Mouse (Mus musculus): Measurements from ENCODE around the gene Brpf3. TPM values are rescaled to one million over a fixed set of nuclear protein-coding genes. Genes with fewer than 3 reads are reported as not detected.

Gene Brpf3
- polyA plus RNA-seq (2012; rRNA removed) (95.9 and 98.3 TPM in 2 replicates), polyA plus RNA-seq (2014; fragmentation: Nextera tagmentation; extraction: Ambion mirVana) (48.6 and 66.8 TPM in 2 replicates)

GRCm38 (mm10) chr17:28800671-28801412 is at the start of gene Brpf3:
Brpf3 (plus strand) TSS chr17:28801090.
- Histone ChIP-seq H3K9ac (replicated peaks) (peak within 1 kb of the TSS; percentile 100), H3K4me3 (ENCODE audit: insufficient read depth in 1 of 2, low read depth in 2 of 2, low read length in 2 of 2) (peak within 1 kb of the TSS; percentile 90 to 96), H3K36me3 (replicated peaks; ENCODE audit: control insufficient read depth, insufficient read depth, low read depth) (peaks cover 19% of the 10 kb centered on the region), H3K4me2 (ENCODE audit: low read depth) (peak within 1 kb of the TSS; percentile 98), H3K9me3 (ENCODE audit: control insufficient read depth, low read length) (no peaks in the 10 kb centered on the region), H3K4me1 (replicated peaks; ENCODE audit: control insufficient read depth in 2 of 2, insufficient read depth in 2 of 2, low read length in 1 of 2) (peaks cover 35 to 45% of the 10 kb centered on the region in 2 experiments), H3K27ac (peak within 1 kb of the TSS; percentile 83), H3K27me3 (ENCODE audit: control insufficient read depth, insufficient read depth, low read length) (no peaks in the 10 kb centered on the region)
- ATAC-seq (ENCODE audit: insufficient read depth) (peak; percentile 70), DNase-seq (ENCODE audit: low read depth in 3 of 3, low spot score in 3 of 3) (peak; percentile 59 to 60 (median 60))
- under 1% methylated on average over 81 of the region's 99 CpGs for WGBS (ENCODE audit: insufficient replicate concordance)
- TF ChIP-seq EP300 (IDR thresholded peaks at IDR 0.05; ENCODE audit: low read depth) (no peak), CTCF (IDR thresholded peaks at IDR 0.05; ENCODE audit: low read depth) (peak; percentile 60)

GRCm38 (mm10) chr17:28756447-28756846 is 44.4 kb upstream of the Brpf3 start:
- no peaks in the 10 kb centered on the region for H3K27me3 ChIP-seq (ENCODE audit: control insufficient read depth, insufficient read depth, low read length)
- 37% methylated on average over 5 of the region's 5 CpGs for whole genome bisulfite sequencing (ENCODE audit: insufficient replicate concordance)
- H3K4me1 ChIP-seq (replicated peaks; ENCODE audit: control insufficient read depth in 2 of 2, insufficient read depth in 2 of 2, low read length in 1 of 2): no peaks in the 10 kb centered on the region; a peak in 1 of 4 replicates
- DNase-seq (ENCODE audit: low read depth in 3 of 3, low spot score in 3 of 3) (no peak), ATAC-seq (ENCODE audit: insufficient read depth) (no peak)
- TF ChIP-seq EP300 (IDR thresholded peaks at IDR 0.05; ENCODE audit: low read depth) (no peak), CTCF (IDR thresholded peaks at IDR 0.05; ENCODE audit: low read depth) (no peak)
- no peaks in the 10 kb centered on the region for H3K9me3 ChIP-seq (ENCODE audit: control insufficient read depth, low read length)
- H3K4me2 ChIP-seq (ENCODE audit: low read depth): no peak overlapping the region
- H3K36me3 ChIP-seq (replicated peaks; ENCODE audit: control insufficient read depth, insufficient read depth, low read depth): no peaks in the 10 kb centered on the region
- H3K4me3 ChIP-seq (ENCODE audit: insufficient read depth in 1 of 2, low read depth in 2 of 2, low read length in 2 of 2): no peak overlapping the region
- no peak overlapping the region for H3K9ac ChIP-seq (replicated peaks)
- H3K27ac ChIP-seq: no peak overlapping the region

- no peak for ATAC-seq (ENCODE audit: insufficient read depth)
- TF ChIP-seq EP300 (IDR thresholded peaks at IDR 0.05; ENCODE audit: low read depth): no peak
- no peak for TF ChIP-seq CTCF (IDR thresholded peaks at IDR 0.05; ENCODE audit: low read depth)
- H3K4me2 ChIP-seq (ENCODE audit: low read depth): no peak overlapping the region
- no peak overlapping the region for H3K27ac ChIP-seq
- DNase-seq (ENCODE audit: low read depth in 3 of 3, low spot score in 3 of 3): no peak
- H3K9ac ChIP-seq (replicated peaks): no peak overlapping the region
- no peak overlapping the region for H3K4me3 ChIP-seq (ENCODE audit: insufficient read depth in 1 of 2, low read depth in 2 of 2, low read length in 2 of 2)
- H3K27me3 ChIP-seq (ENCODE audit: control insufficient read depth, insufficient read depth, low read length): no peaks in the 10 kb centered on the region
- WGBS (ENCODE audit: insufficient replicate concordance): 55% methylated on average over 2 of the region's 2 CpGs
- no peaks in the 10 kb centered on the region for H3K36me3 ChIP-seq (replicated peaks; ENCODE audit: control insufficient read depth, insufficient read depth, low read depth)
- no peaks in the 10 kb centered on the region; a peak in 1 of 4 replicates for H3K4me1 ChIP-seq (replicated peaks; ENCODE audit: control insufficient read depth in 2 of 2, insufficient read depth in 2 of 2, low read length in 1 of 2)
- H3K9me3 ChIP-seq (ENCODE audit: control insufficient read depth, low read length): no peaks in the 10 kb centered on the region
These were observed 43.4 kb upstream of the Brpf3 start for GRCm38 (mm10) chr17:28757470-28757869.

DNA sequence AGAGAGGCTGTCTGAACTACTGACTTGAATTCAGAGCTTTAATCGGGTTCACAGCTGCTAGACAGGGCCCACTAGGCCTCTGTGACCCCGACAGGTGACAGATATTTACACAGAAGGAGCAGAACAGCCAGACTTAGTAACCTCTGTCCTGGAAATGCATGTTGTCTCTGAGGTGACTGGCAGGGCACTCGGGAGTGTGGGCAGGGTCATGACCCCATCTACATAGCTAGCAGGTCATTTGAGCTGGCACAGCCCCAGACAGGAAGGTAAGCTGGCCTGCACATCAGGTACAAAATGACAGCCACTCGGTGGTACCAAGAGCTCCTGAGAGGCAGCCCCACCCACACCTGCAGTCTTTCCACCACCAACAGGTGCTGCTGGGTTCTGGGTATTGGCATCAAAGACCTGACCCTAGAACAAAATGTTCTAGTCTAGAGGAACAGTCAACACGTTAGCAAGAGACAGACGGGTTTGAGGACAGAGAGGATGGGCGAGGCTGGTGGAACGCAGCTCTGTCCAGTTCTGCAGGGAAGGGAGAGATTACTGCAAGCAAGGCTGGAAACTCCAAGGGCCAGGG is 40.1 kb upstream of the Brpf3 start:
- Histone ChIP-seq H3K9me3 (ENCODE audit: control insufficient read depth, low read length) (no peaks in the 10 kb centered on the region), H3K36me3 (replicated peaks; ENCODE audit: control insufficient read depth, insufficient read depth, low read depth) (no peaks in the 10 kb centered on the region), H3K27me3 (ENCODE audit: control insufficient read depth, insufficient read depth, low read length) (no peaks in the 10 kb centered on the region), H3K27ac (no peak overlapping the region), H3K9ac (replicated peaks) (no peak overlapping the region), H3K4me3 (ENCODE audit: insufficient read depth in 1 of 2, low read depth in 2 of 2, low read length in 2 of 2) (no peak overlapping the region), H3K4me1 (replicated peaks; ENCODE audit: control insufficient read depth in 2 of 2, insufficient read depth in 2 of 2, low read length in 1 of 2) (no peaks in the 10 kb centered on the region; a peak in 1 of 4 replicates), H3K4me2 (ENCODE audit: low read depth) (no peak overlapping the region)
- ATAC-seq (ENCODE audit: insufficient read depth) (peak; percentile 45), DNase-seq (ENCODE audit: low read depth in 3 of 3, low spot score in 3 of 3) (no peak)
- 55% methylated on average over 8 of the region's 8 CpGs for WGBS (ENCODE audit: insufficient replicate concordance)
- no peak for TF ChIP-seq CTCF (IDR thresholded peaks at IDR 0.05; ENCODE audit: low read depth)
- TF ChIP-seq EP300 (IDR thresholded peaks at IDR 0.05; ENCODE audit: low read depth): no peak

DNA sequence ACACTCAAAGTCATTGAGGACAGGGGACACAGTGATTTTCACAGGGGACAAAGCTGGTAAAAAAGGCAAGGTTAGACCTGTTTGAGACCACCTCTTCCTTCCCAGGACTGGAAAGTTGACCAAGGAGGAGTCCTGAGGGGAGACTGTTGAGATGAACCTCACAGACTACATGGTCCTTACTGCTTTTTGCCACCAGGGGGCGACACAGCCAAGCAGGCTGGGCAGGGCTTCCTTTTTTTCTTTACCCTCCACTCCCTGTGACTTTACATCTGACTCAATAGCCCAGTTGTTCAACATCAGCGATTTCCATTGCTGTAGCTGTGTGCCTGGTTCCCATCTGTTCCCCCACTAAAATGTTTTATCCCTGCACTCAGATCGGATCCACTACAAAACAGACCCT is 39.0 kb upstream of the Brpf3 start:
- H3K4me1 ChIP-seq (replicated peaks; ENCODE audit: control insufficient read depth in 2 of 2, insufficient read depth in 2 of 2, low read length in 1 of 2): no peaks in the 10 kb centered on the region; a peak in 1 of 4 replicates
- DNase-seq (ENCODE audit: low read depth in 3 of 3, low spot score in 3 of 3) (peak; percentile 40 to 53 (median 43)), ATAC-seq (ENCODE audit: insufficient read depth) (peak; percentile 57; the same call in 1 of the 2 replicates)
- H3K27ac ChIP-seq: no peak overlapping the region
- no peak overlapping the region for H3K4me2 ChIP-seq (ENCODE audit: low read depth)
- 10% methylated on average over 3 of the region's 3 CpGs for WGBS (ENCODE audit: insufficient replicate concordance)
- H3K9ac ChIP-seq (replicated peaks): no peak overlapping the region
- H3K36me3 ChIP-seq (replicated peaks; ENCODE audit: control insufficient read depth, insufficient read depth, low read depth): no peaks in the 10 kb centered on the region
- no peak overlapping the region for H3K4me3 ChIP-seq (ENCODE audit: insufficient read depth in 1 of 2, low read depth in 2 of 2, low read length in 2 of 2)
- TF ChIP-seq CTCF (IDR thresholded peaks at IDR 0.05; ENCODE audit: low read depth) (peak; percentile 98), EP300 (IDR thresholded peaks at IDR 0.05; ENCODE audit: low read depth) (no peak)
- H3K27me3 ChIP-seq (ENCODE audit: control insufficient read depth, insufficient read depth, low read length): no peaks in the 10 kb centered on the region; the same call in 1 of the 2 replicates
- no peaks in the 10 kb centered on the region for H3K9me3 ChIP-seq (ENCODE audit: control insufficient read depth, low read length)

Measured in liver, embryonic 14.5 days (tissue).